Mouse (Mus musculus): ENCODE results near the gene Morf4l1. TPM values are rescaled to one million over a fixed set of nuclear protein-coding genes. Genes with fewer than 3 reads are reported as not detected.
A peak's percentile ranks its signal among the peaks of the same experiment; 100 is the strongest.

Gene Morf4l1
- polyA plus RNA-seq, 2 experiments, result 96.7 to 128 TPM

GRCm38 (mm10) chr9:90115308-90115700, 730 bp upstream of the Morf4l1 start:
- DNase-seq (ENCODE audit: low read depth in 3 of 3, low spot score in 3 of 3), result no peak
- no peak for ATAC-seq (ENCODE audit: insufficient read depth)
- Histone ChIP-seq H3K27ac (no peak overlapping the region), H3K27me3 (ENCODE audit: control insufficient read depth, insufficient read depth, low read length) (no peaks in the 10 kb centered on the region), H3K4me2 (ENCODE audit: low read depth) (peak overlapping the region; percentile 90), H3K4me3 (ENCODE audit: insufficient read depth in 1 of 2, low read depth in 2 of 2, low read length in 2 of 2) (peak overlapping the region; percentile 74 to 88), H3K9ac (replicated peaks) (peak overlapping the region; percentile 66), H3K36me3 (replicated peaks; ENCODE audit: control insufficient read depth, insufficient read depth, low read depth) (no peaks in the 10 kb centered on the region), H3K4me1 (replicated peaks; ENCODE audit: control insufficient read depth in 2 of 2, insufficient read depth in 2 of 2, low read length in 1 of 2) (peaks cover 13 to 22% of the 10 kb centered on the region in 2 experiments), H3K9me3 (ENCODE audit: control insufficient read depth, low read length) (no peaks in the 10 kb centered on the region)
- TF ChIP-seq CTCF (IDR thresholded peaks at IDR 0.05; ENCODE audit: low read depth), result no peak
- TF ChIP-seq EP300 (IDR thresholded peaks at IDR 0.05; ENCODE audit: low read depth), result no peak

- Histone ChIP-seq H3K4me1 (replicated peaks; ENCODE audit: control insufficient read depth in 2 of 2, insufficient read depth in 2 of 2, low read length in 1 of 2) (peaks cover 13 to 22% of the 10 kb centered on the region in 2 experiments), H3K36me3 (replicated peaks; ENCODE audit: control insufficient read depth, insufficient read depth, low read depth) (peaks cover 3% of the 10 kb centered on the region), H3K9ac (replicated peaks) (peak overlapping the region; percentile 97), H3K27me3 (ENCODE audit: control insufficient read depth, insufficient read depth, low read length) (no peaks in the 10 kb centered on the region), H3K9me3 (ENCODE audit: control insufficient read depth, low read length) (no peaks in the 10 kb centered on the region), H3K4me2 (ENCODE audit: low read depth) (peak overlapping the region; percentile 96), H3K4me3 (ENCODE audit: insufficient read depth in 1 of 2, low read depth in 2 of 2, low read length in 2 of 2) (peak overlapping the region; percentile 75 to 88), H3K27ac (peak overlapping the region; percentile 95)
- ATAC-seq (ENCODE audit: insufficient read depth), result peak; percentile 78
- TF ChIP-seq EP300 (IDR thresholded peaks at IDR 0.05; ENCODE audit: low read depth) (no peak), CTCF (IDR thresholded peaks at IDR 0.05; ENCODE audit: low read depth) (peak; percentile 92)
- peak; percentile 83 to 84 (median 84) for DNase-seq (ENCODE audit: low read depth in 3 of 3, low spot score in 3 of 3)
- under 1% methylated on average over 82 of the region's 82 CpGs for WGBS (ENCODE audit: insufficient replicate concordance)
These were observed 665 bp downstream of the Morf4l1 start for GRCm38 (mm10) chr9:90113651-90114566.

- Histone ChIP-seq H3K9ac (replicated peaks) (peak overlapping the region; percentile 97), H3K4me2 (ENCODE audit: low read depth) (peak overlapping the region; percentile 96), H3K9me3 (ENCODE audit: control insufficient read depth, low read length) (no peaks in the 10 kb centered on the region), H3K27me3 (ENCODE audit: control insufficient read depth, insufficient read depth, low read length) (no peaks in the 10 kb centered on the region), H3K27ac (peak overlapping the region; percentile 95), H3K36me3 (replicated peaks; ENCODE audit: control insufficient read depth, insufficient read depth, low read depth) (peaks cover 11% of the 10 kb centered on the region), H3K4me1 (replicated peaks; ENCODE audit: control insufficient read depth in 2 of 2, insufficient read depth in 2 of 2, low read length in 1 of 2) (peaks cover 14 to 24% of the 10 kb centered on the region in 2 experiments), H3K4me3 (ENCODE audit: insufficient read depth in 1 of 2, low read depth in 2 of 2, low read length in 2 of 2) (peak overlapping the region; percentile 75 to 88)
- DNase-seq (ENCODE audit: low read depth in 3 of 3, low spot score in 3 of 3), result peak in 1 of 3 experiments; percentile 31
- no peak for TF ChIP-seq CTCF (IDR thresholded peaks at IDR 0.05; ENCODE audit: low read depth)
- TF ChIP-seq EP300 (IDR thresholded peaks at IDR 0.05; ENCODE audit: low read depth), result no peak
- ATAC-seq (ENCODE audit: insufficient read depth), result no peak
- under 1% methylated on average over 13 of the region's 13 CpGs for WGBS (ENCODE audit: insufficient replicate concordance)
These were observed 1.4 kb downstream of the Morf4l1 start for GRCm38 (mm10) chr9:90113151-90113550.

GRCm38 (mm10) chr9:90109386-90109785, 5.2 kb downstream of the Morf4l1 start:
- no peak overlapping the region for H3K4me3 ChIP-seq (ENCODE audit: insufficient read depth in 1 of 2, low read depth in 2 of 2, low read length in 2 of 2)
- WGBS (ENCODE audit: insufficient replicate concordance), result 56% methylated on average over 6 of the region's 6 CpGs

GRCm38 (mm10) chr9:90108272-90108671, 6.3 kb downstream of the Morf4l1 start:
- ATAC-seq (ENCODE audit: insufficient read depth) (no peak), DNase-seq (ENCODE audit: low read depth in 3 of 3, low spot score in 3 of 3) (no peak)
- no peaks in the 10 kb centered on the region for H3K9me3 ChIP-seq (ENCODE audit: control insufficient read depth, low read length)
- H3K36me3 ChIP-seq (replicated peaks; ENCODE audit: control insufficient read depth, insufficient read depth, low read depth), result peaks cover 33% of the 10 kb centered on the region
- H3K27ac ChIP-seq, result no peak overlapping the region
- H3K4me1 ChIP-seq (replicated peaks; ENCODE audit: control insufficient read depth in 2 of 2, insufficient read depth in 2 of 2, low read length in 1 of 2), result peaks cover 14 to 17% of the 10 kb centered on the region in 2 experiments
- TF ChIP-seq EP300 (IDR thresholded peaks at IDR 0.05; ENCODE audit: low read depth), result no peak
- no peak for TF ChIP-seq CTCF (IDR thresholded peaks at IDR 0.05; ENCODE audit: low read depth)
- H3K27me3 ChIP-seq (ENCODE audit: control insufficient read depth, insufficient read depth, low read length), result no peaks in the 10 kb centered on the region
- no peak overlapping the region for H3K4me2 ChIP-seq (ENCODE audit: low read depth)
- no peak overlapping the region for H3K4me3 ChIP-seq (ENCODE audit: insufficient read depth in 1 of 2, low read depth in 2 of 2, low read length in 2 of 2)
- H3K9ac ChIP-seq (replicated peaks), result no peak overlapping the region

More at GRCm38 (mm10) chr9:90109386-90109785, 5.2 kb downstream of the Morf4l1 start:
- peaks cover 25% of the 10 kb centered on the region for H3K36me3 ChIP-seq (replicated peaks; ENCODE audit: control insufficient read depth, insufficient read depth, low read depth)
- TF ChIP-seq CTCF (IDR thresholded peaks at IDR 0.05; ENCODE audit: low read depth), result no peak
- TF ChIP-seq EP300 (IDR thresholded peaks at IDR 0.05; ENCODE audit: low read depth), result no peak
- H3K27me3 ChIP-seq (ENCODE audit: control insufficient read depth, insufficient read depth, low read length), result no peaks in the 10 kb centered on the region
- no peak overlapping the region for H3K4me2 ChIP-seq (ENCODE audit: low read depth)
- H3K9me3 ChIP-seq (ENCODE audit: control insufficient read depth, low read length), result no peaks in the 10 kb centered on the region
- peaks cover 14 to 17% of the 10 kb centered on the region in 2 experiments for H3K4me1 ChIP-seq (replicated peaks; ENCODE audit: control insufficient read depth in 2 of 2, insufficient read depth in 2 of 2, low read length in 1 of 2)
- ATAC-seq (ENCODE audit: insufficient read depth), result no peak
- H3K9ac ChIP-seq (replicated peaks), result no peak overlapping the region
- DNase-seq (ENCODE audit: low read depth in 3 of 3, low spot score in 3 of 3), result no peak
- H3K27ac ChIP-seq, result no peak overlapping the region

Measured in liver, embryonic 14.5 days (tissue).